Mouse (Mus musculus): ENCODE measurements around the gene Zfand3. TPM values are rescaled to one million over a fixed set of nuclear protein-coding genes. Genes with fewer than 3 reads are reported as not detected.

The Zfand3 gene
- polyA plus RNA-seq, 1 experiment = 146 TPM

- TF ChIP-seq POLR2A (IDR thresholded peaks at IDR 0.05; ENCODE audit: borderline replicate concordance, extremely low read depth, insufficient read depth, insufficient read length, poor library complexity, severe bottlenecking) = no peak
- no peak for TF ChIP-seq CTCF (IDR thresholded peaks at IDR 0.05; ENCODE audit: borderline replicate concordance, extremely low read depth, insufficient read depth, insufficient read length)
These were observed 23.0 kb downstream of the Zfand3 start for GRCm38 (mm10) chr17:30027343-30028029.

GRCm38 (mm10) chr17:30029633-30030226 lies 25.2 kb downstream of the Zfand3 start:
- peak; percentile 57 for DNase-seq (ENCODE audit: low read depth)
- TF ChIP-seq POLR2A (IDR thresholded peaks at IDR 0.05; ENCODE audit: borderline replicate concordance, extremely low read depth, insufficient read depth, insufficient read length, poor library complexity, severe bottlenecking) (no peak), CTCF (IDR thresholded peaks at IDR 0.05; ENCODE audit: borderline replicate concordance, extremely low read depth, insufficient read depth, insufficient read length) (no peak)

More at GRCm38 (mm10) chr17:30027343-30028029, 23.0 kb downstream of the Zfand3 start:
- peak; percentile 85 for DNase-seq (ENCODE audit: low read depth)

GRCm38 (mm10) chr17:30032796-30033195 lies 28.3 kb downstream of the Zfand3 start:
- TF ChIP-seq POLR2A (IDR thresholded peaks at IDR 0.05; ENCODE audit: borderline replicate concordance, extremely low read depth, insufficient read depth, insufficient read length, poor library complexity, severe bottlenecking) = no peak
- TF ChIP-seq CTCF (IDR thresholded peaks at IDR 0.05; ENCODE audit: borderline replicate concordance, extremely low read depth, insufficient read depth, insufficient read length) = no peak
- DNase-seq (ENCODE audit: low read depth) = no peak

- TF ChIP-seq POLR2A (IDR thresholded peaks at IDR 0.05; ENCODE audit: borderline replicate concordance, extremely low read depth, insufficient read depth, insufficient read length, poor library complexity, severe bottlenecking) (no peak), CTCF (IDR thresholded peaks at IDR 0.05; ENCODE audit: borderline replicate concordance, extremely low read depth, insufficient read depth, insufficient read length) (no peak)
- no peak for DNase-seq (ENCODE audit: low read depth)
These were observed 29.5 kb downstream of the Zfand3 start for GRCm38 (mm10) chr17:30033991-30034390.

- no peak for DNase-seq (ENCODE audit: low read depth)
These were observed 30.9 kb downstream of the Zfand3 start for GRCm38 (mm10) chr17:30035216-30036005.

GRCm38 (mm10) chr17:30043163-30043822 lies 38.8 kb downstream of the Zfand3 start:
- TF ChIP-seq POLR2A (IDR thresholded peaks at IDR 0.05; ENCODE audit: borderline replicate concordance, extremely low read depth, insufficient read depth, insufficient read length, poor library complexity, severe bottlenecking) (no peak), CTCF (IDR thresholded peaks at IDR 0.05; ENCODE audit: borderline replicate concordance, extremely low read depth, insufficient read depth, insufficient read length) (no peak)
- DNase-seq (ENCODE audit: low read depth) = no peak

More at GRCm38 (mm10) chr17:30035216-30036005, 30.9 kb downstream of the Zfand3 start:
- TF ChIP-seq CTCF (IDR thresholded peaks at IDR 0.05; ENCODE audit: borderline replicate concordance, extremely low read depth, insufficient read depth, insufficient read length) (no peak), POLR2A (IDR thresholded peaks at IDR 0.05; ENCODE audit: borderline replicate concordance, extremely low read depth, insufficient read depth, insufficient read length, poor library complexity, severe bottlenecking) (no peak)

- DNase-seq (ENCODE audit: low read depth) = no peak
- TF ChIP-seq CTCF (IDR thresholded peaks at IDR 0.05; ENCODE audit: borderline replicate concordance, extremely low read depth, insufficient read depth, insufficient read length) (no peak), POLR2A (IDR thresholded peaks at IDR 0.05; ENCODE audit: borderline replicate concordance, extremely low read depth, insufficient read depth, insufficient read length, poor library complexity, severe bottlenecking) (no peak)
These were observed 40.6 kb downstream of the Zfand3 start for GRCm38 (mm10) chr17:30045181-30045580.

GRCm38 (mm10) chr17:30046654-30047053 lies 42.1 kb downstream of the Zfand3 start:
- TF ChIP-seq POLR2A (IDR thresholded peaks at IDR 0.05; ENCODE audit: borderline replicate concordance, extremely low read depth, insufficient read depth, insufficient read length, poor library complexity, severe bottlenecking) (no peak), CTCF (IDR thresholded peaks at IDR 0.05; ENCODE audit: borderline replicate concordance, extremely low read depth, insufficient read depth, insufficient read length) (no peak)
- no peak for DNase-seq (ENCODE audit: low read depth)

- peak; percentile 73 for DNase-seq (ENCODE audit: low read depth)
- TF ChIP-seq POLR2A (IDR thresholded peaks at IDR 0.05; ENCODE audit: borderline replicate concordance, extremely low read depth, insufficient read depth, insufficient read length, poor library complexity, severe bottlenecking) (no peak), CTCF (IDR thresholded peaks at IDR 0.05; ENCODE audit: borderline replicate concordance, extremely low read depth, insufficient read depth, insufficient read length) (no peak)
These were observed 47.2 kb downstream of the Zfand3 start for GRCm38 (mm10) chr17:30051523-30052346.

GRCm38 (mm10) chr17:30052347-30052742 lies 47.8 kb downstream of the Zfand3 start:
- TF ChIP-seq POLR2A (IDR thresholded peaks at IDR 0.05; ENCODE audit: borderline replicate concordance, extremely low read depth, insufficient read depth, insufficient read length, poor library complexity, severe bottlenecking) = no peak

More at GRCm38 (mm10) chr17:30052347-30052742, 47.8 kb downstream of the Zfand3 start:
- DNase-seq (ENCODE audit: low read depth) = no peak
